30 mouse cellular contexts compared by ENCODE assay signal in the genomic region with DNA sequence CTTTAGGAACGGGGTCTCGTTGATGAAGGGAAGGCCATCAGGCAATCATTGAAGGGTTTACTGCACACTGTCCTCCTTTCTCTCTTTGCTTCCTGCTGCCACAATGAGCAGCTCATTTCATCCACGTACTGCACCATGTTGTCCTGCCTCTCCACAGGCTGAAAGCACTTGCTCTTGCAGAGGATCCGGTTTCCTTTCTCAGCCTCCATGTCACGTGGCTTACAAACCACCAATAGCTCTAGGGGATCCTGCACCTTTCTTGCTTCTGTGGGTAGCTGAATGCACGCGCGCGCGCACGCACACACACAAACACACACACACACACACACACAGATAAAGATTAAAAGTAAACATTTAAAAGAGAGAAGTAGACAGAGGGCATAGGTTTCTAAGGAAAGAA.
DNase-seq lines count a peak whose midpoint lies in the region; ATAC-seq and TF ChIP-seq lines count a peak whose summit lies in the region.
"Had no signal": no experiment of that assay in that cellular context is flagged by ENCODE, and none has a peak within 500 bp of the region (broad histone marks: within the 10 kb centered on the region; RNA-seq: fewer than 3 reads in every experiment).

No protein-coding gene starts in this region.

- H3K27me3 ChIP-seq in kidney, embryonic 16.5 days (ENCODE audit: insufficient read depth, low read length) = no peaks in the 10 kb centered on the region
- H3K27me3 ChIP-seq in kidney, embryonic 15.5 days = no peaks in the 10 kb centered on the region
- H3K27me3 ChIP-seq in E14TG2a.4 (ENCODE audit: insufficient read depth, low read length) = no peaks in the 10 kb centered on the region
- no peaks in the 10 kb centered on the region for H3K27me3 ChIP-seq in liver, embryonic 12.5 days (replicated peaks)
- H3K27me3 ChIP-seq: embryonic facial prominence, embryonic 13.5 days; forebrain, embryonic 15.5 days; hindbrain, embryonic 12.5 days; limb, embryonic 15.5 days; neural tube, embryonic 15.5 days; stomach, embryonic 15.5 days had no signal

- H3K4me2 ChIP-seq in kidney, embryonic 16.5 days (replicated peaks; ENCODE audit: low read depth, low read length) = no peak overlapping the region
- no peak overlapping the region for H3K4me2 ChIP-seq in kidney, embryonic 15.5 days
- H3K4me2 ChIP-seq in liver, embryonic 12.5 days = no peak overlapping the region
- H3K4me2 ChIP-seq: embryonic facial prominence, embryonic 13.5 days; forebrain, embryonic 15.5 days; hindbrain, embryonic 12.5 days; limb, embryonic 15.5 days; neural tube, embryonic 15.5 days; stomach, embryonic 15.5 days had no signal

- DNase-seq in embryo, embryonic 11 days = peak; percentile 21
- no peak for DNase-seq in embryo, embryonic 10.5 days (ENCODE audit: low spot score)
- DNase-seq in ZHBTc4 (ENCODE audit: low read depth, low spot score) = peak; percentile 62
- DNase-seq in heart, postnatal 25 days (ENCODE audit: low spot score) = no peak
- DNase-seq: adrenal gland, adult 8-10 months; cerebellum, adult 11 months; cerebellum, adult 9-10 months; cerebellum, postnatal 36 days; gastrocnemius, postnatal 25 days; kidney, adult 9 months; kidney, postnatal 36 days; layer of hippocampus, postnatal 36 days; left cerebral cortex, postnatal 4 days; lung, postnatal 10 days; midbrain, embryonic 14.5 days; right cerebral cortex, postnatal 25 days had no signal

- no peak overlapping the region for H3K4me3 ChIP-seq in kidney, embryonic 16.5 days (ENCODE audit: low read length)
- no peak overlapping the region for H3K4me3 ChIP-seq in kidney, embryonic 15.5 days (replicated peaks)
- peak overlapping the region; percentile 62 for H3K4me3 ChIP-seq in E14TG2a.4 (replicated peaks; ENCODE audit: low read length)
- no peak overlapping the region for H3K4me3 ChIP-seq in liver, embryonic 12.5 days
- H3K4me3 ChIP-seq: embryonic facial prominence, embryonic 13.5 days; forebrain, embryonic 10.5 days; forebrain, embryonic 15.5 days; hindbrain, embryonic 12.5 days; limb, embryonic 15.5 days; neural tube, embryonic 15.5 days; stomach, embryonic 15.5 days had no signal

- no peaks in the 10 kb centered on the region for H3K36me3 ChIP-seq in kidney, embryonic 16.5 days (ENCODE audit: insufficient read depth, low read length)
- no peaks in the 10 kb centered on the region for H3K36me3 ChIP-seq in kidney, embryonic 15.5 days
- H3K36me3 ChIP-seq in E14TG2a.4 (ENCODE audit: insufficient read depth, low read length) = no peaks in the 10 kb centered on the region
- no peaks in the 10 kb centered on the region for H3K36me3 ChIP-seq in liver, embryonic 12.5 days
- H3K36me3 ChIP-seq: embryonic facial prominence, embryonic 13.5 days; forebrain, embryonic 10.5 days; forebrain, embryonic 15.5 days; hindbrain, embryonic 12.5 days; limb, embryonic 15.5 days; neural tube, embryonic 15.5 days; stomach, embryonic 15.5 days had no signal

- H3K27ac ChIP-seq in kidney, embryonic 16.5 days (ENCODE audit: low read length) = no peak overlapping the region
- no peak overlapping the region for H3K27ac ChIP-seq in kidney, embryonic 15.5 days
- no peak overlapping the region for H3K27ac ChIP-seq in liver, embryonic 12.5 days
- H3K27ac ChIP-seq: embryonic facial prominence, embryonic 13.5 days; forebrain, embryonic 10.5 days; forebrain, embryonic 15.5 days; hindbrain, embryonic 12.5 days; hindbrain, postnatal 0 days; limb, embryonic 15.5 days; liver, embryonic 14.5 days; neural tube, embryonic 15.5 days; stomach, embryonic 15.5 days had no signal

- ATAC-seq in kidney, embryonic 16.5 days (ENCODE audit: low FRiP score, low TSS enrichment) = 0 out of 2 replicates have a peak, but pooled peaks have one; percentile 35
- no peak for ATAC-seq in kidney, embryonic 15.5 days (replicated peaks; ENCODE audit: low FRiP score)
- no peak for ATAC-seq in liver, embryonic 12.5 days
- ATAC-seq: forebrain, embryonic 15.5 days; intestine, postnatal 0 days had no signal

- intact Hi-C loops in heart, postnatal 25 days (cut with DNase I) = no loop called here

- TF ChIP-seq CTCF in E14TG2a.4 (conservative IDR thresholded peaks at IDR 0.05; ENCODE audit: low read length) = no peak

- 76% methylated on average over 11 of the region's 11 CpGs for WGBS in kidney, embryonic 16.5 days
- WGBS in kidney, embryonic 15.5 days = 73% methylated on average over 11 of the region's 11 CpGs
- 65% methylated on average over 11 of the region's 11 CpGs for WGBS in liver, embryonic 12.5 days (ENCODE audit: insufficient replicate concordance)

- no peak overlapping the region for H3K9ac ChIP-seq in kidney, embryonic 16.5 days (replicated peaks; ENCODE audit: low read length)
- no peak overlapping the region for H3K9ac ChIP-seq in kidney, embryonic 15.5 days
- H3K9ac ChIP-seq in liver, embryonic 12.5 days = no peak overlapping the region
- H3K9ac ChIP-seq: embryonic facial prominence, embryonic 13.5 days; forebrain, embryonic 15.5 days; hindbrain, embryonic 12.5 days; limb, embryonic 15.5 days; liver, embryonic 14.5 days; neural tube, embryonic 15.5 days; stomach, embryonic 15.5 days had no signal

- no peaks in the 10 kb centered on the region for H3K9me3 ChIP-seq in kidney, embryonic 16.5 days (ENCODE audit: low read length)
- no peaks in the 10 kb centered on the region for H3K9me3 ChIP-seq in kidney, embryonic 15.5 days (replicated peaks)
- no peaks in the 10 kb centered on the region for H3K9me3 ChIP-seq in E14TG2a.4 (ENCODE audit: low read length)
- H3K9me3 ChIP-seq in liver, embryonic 12.5 days (replicated peaks) = no peaks in the 10 kb centered on the region
- H3K9me3 ChIP-seq: embryonic facial prominence, embryonic 13.5 days; forebrain, embryonic 10.5 days; forebrain, embryonic 15.5 days; hindbrain, embryonic 12.5 days; limb, embryonic 15.5 days; neural tube, embryonic 15.5 days; stomach, embryonic 15.5 days had no signal

- no peaks in the 10 kb centered on the region for H3K4me1 ChIP-seq in kidney, embryonic 16.5 days (ENCODE audit: insufficient read depth, low read length)
- peaks cover 12% of the 10 kb centered on the region; the same call in 1 of the 2 replicates for H3K4me1 ChIP-seq in kidney, embryonic 15.5 days
- peaks cover 22% of the 10 kb centered on the region for H3K4me1 ChIP-seq in E14TG2a.4 (replicated peaks; ENCODE audit: low read depth, low read length)
- no peaks in the 10 kb centered on the region for H3K4me1 ChIP-seq in liver, embryonic 12.5 days
- H3K4me1 ChIP-seq: forebrain, embryonic 10.5 days; forebrain, embryonic 15.5 days; hindbrain, embryonic 12.5 days; limb, embryonic 15.5 days; neural tube, embryonic 15.5 days had no signal

Comparison
In these comparisons a context has a peak if more than half of its experiments do, and no peak if none do; other contexts are left out.
1. DNase-seq: peak in embryo, embryonic 11 days (single experiment) and ZHBTc4 (single experiment); none in embryo, embryonic 10.5 days (single experiment) and heart, postnatal 25 days (single experiment).